Mouse (Mus musculus): ENCODE data around the gene Dolpp1. TPM values are rescaled to one million over a fixed set of nuclear protein-coding genes. Genes with fewer than 3 reads are reported as not detected.

Dolpp1 gene
- polyA plus RNA-seq, 1 experiment from 2014 or later, result 66.5 TPM

DNA sequence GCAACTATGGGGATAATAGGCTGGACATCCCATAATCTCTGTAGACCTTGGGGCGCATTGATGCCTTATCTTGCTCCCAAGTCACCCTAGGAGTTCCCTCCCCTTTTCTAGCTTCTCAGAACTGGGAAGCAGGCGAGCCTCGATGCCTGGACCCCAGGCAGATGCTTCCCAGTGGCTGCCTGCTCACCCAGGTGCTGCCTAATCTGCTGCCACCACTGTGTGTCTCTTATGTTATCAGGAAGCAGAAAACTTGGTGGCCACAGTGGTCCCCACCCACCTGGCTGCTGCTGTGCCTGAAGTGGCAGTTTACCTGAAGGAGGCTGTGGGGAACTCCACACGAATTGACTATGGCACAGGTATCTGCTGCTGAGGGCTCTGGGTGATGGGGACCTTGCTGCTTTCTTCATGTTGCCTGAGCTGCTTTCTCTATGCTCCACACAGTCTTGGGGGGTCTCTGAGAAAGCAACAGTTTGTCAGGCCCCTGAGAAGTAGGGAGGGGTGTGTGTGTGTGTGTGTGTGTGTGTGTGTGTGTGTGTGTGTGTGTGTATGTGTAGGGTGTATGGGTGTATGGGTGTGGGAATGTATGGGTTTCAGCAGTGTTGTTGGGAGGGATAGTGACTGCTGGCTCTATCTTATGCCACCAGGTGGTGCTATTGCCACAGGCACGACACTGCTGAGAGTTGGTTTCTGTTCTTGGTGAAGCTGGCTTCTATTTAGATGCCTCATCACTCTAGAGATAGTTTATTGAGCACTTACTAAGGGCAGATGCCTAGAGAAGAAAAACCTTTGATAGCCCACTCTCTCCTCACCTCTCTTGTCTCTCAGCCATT lies 43.5 kb downstream of the Dolpp1 start:
- no peaks in the 10 kb centered on the region for H3K27me3 ChIP-seq (replicated peaks; ENCODE audit: control insufficient read depth, insufficient read depth, low read length)
- peak; percentile 76 for ATAC-seq
- peaks cover 4% of the 10 kb centered on the region; the same call in 1 of the 2 replicates for H3K4me1 ChIP-seq (replicated peaks; ENCODE audit: control insufficient read depth, insufficient read depth, low read length)
- H3K36me3 ChIP-seq (ENCODE audit: control insufficient read depth, insufficient read depth), result peaks cover 29% of the 10 kb centered on the region
- no peak overlapping the region for H3K4me2 ChIP-seq (ENCODE audit: low read length)
- no peaks in the 10 kb centered on the region for H3K9me3 ChIP-seq (ENCODE audit: control insufficient read depth, low read length)
- no peak overlapping the region for H3K9ac ChIP-seq (replicated peaks; ENCODE audit: low read depth, low read length)
- WGBS, result 56% methylated on average over 5 of the region's 5 CpGs
- H3K4me3 ChIP-seq (replicated peaks; ENCODE audit: low read length), result no peak overlapping the region
- H3K27ac ChIP-seq (ENCODE audit: low read length), result no peak overlapping the region

DNA sequence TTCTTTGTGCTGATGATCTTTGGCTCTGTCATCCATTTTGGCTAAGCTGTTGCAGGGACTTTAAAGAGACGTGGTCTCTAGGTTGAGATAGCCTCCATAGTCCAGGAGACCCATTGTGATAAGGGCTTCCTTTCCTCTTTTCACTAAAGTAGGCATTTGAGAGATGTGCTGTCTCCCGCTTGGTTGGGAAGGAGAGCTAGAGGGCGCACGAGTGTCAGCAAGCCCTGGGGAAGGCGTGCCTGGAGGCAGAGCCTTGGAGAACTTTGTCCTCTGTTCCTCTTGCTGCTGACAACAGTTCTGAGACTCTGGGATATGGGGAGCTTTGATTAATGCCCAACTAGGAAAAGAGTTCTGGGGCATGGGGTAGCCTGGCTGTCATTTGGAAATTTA lies 44.1 kb downstream of the Dolpp1 start:
- WGBS, result 80% methylated on average over 5 of the region's 5 CpGs
- H3K4me2 ChIP-seq (ENCODE audit: low read length), result no peak overlapping the region
- no peak overlapping the region for H3K9ac ChIP-seq (replicated peaks; ENCODE audit: low read depth, low read length)
- no peak overlapping the region for H3K4me3 ChIP-seq (replicated peaks; ENCODE audit: low read length)
- H3K27ac ChIP-seq (ENCODE audit: low read length), result no peak overlapping the region
- no peaks in the 10 kb centered on the region for H3K9me3 ChIP-seq (ENCODE audit: control insufficient read depth, low read length)
- H3K27me3 ChIP-seq (replicated peaks; ENCODE audit: control insufficient read depth, insufficient read depth, low read length), result no peaks in the 10 kb centered on the region
- no peak for ATAC-seq
- H3K4me1 ChIP-seq (replicated peaks; ENCODE audit: control insufficient read depth, insufficient read depth, low read length), result peaks cover 10% of the 10 kb centered on the region
- H3K36me3 ChIP-seq (ENCODE audit: control insufficient read depth, insufficient read depth), result peaks cover 29% of the 10 kb centered on the region

DNA sequence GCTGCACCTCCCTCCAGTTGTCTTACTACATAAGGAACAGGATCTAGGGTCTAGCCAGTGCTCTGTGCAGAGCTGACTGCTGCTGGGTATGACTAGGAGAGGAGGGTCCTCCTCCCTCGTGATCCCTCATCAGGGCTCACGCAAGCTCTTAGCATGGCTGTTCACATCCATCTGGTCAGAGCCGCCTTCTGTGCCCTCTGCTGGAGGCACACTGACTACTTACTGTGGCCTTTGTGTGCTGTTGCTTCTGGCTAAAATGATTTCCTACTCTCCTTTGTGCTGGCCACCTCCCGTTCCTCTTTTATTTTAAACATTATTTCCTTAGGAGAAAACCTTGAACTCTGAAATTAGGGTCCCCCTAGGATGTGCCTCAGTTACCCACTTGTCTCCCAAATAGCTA lies 44.8 kb downstream of the Dolpp1 start:
- H3K27me3 ChIP-seq (replicated peaks; ENCODE audit: control insufficient read depth, insufficient read depth, low read length), result no peaks in the 10 kb centered on the region
- H3K4me1 ChIP-seq (replicated peaks; ENCODE audit: control insufficient read depth, insufficient read depth, low read length), result peaks cover 16% of the 10 kb centered on the region
- H3K27ac ChIP-seq (ENCODE audit: low read length), result no peak overlapping the region
- H3K36me3 ChIP-seq (ENCODE audit: control insufficient read depth, insufficient read depth), result peaks cover 25% of the 10 kb centered on the region
- H3K4me3 ChIP-seq (replicated peaks; ENCODE audit: low read length), result no peak overlapping the region
- no peak for ATAC-seq
- no peak overlapping the region for H3K4me2 ChIP-seq (ENCODE audit: low read length)
- no peaks in the 10 kb centered on the region for H3K9me3 ChIP-seq (ENCODE audit: control insufficient read depth, low read length)
- no peak overlapping the region for H3K9ac ChIP-seq (replicated peaks; ENCODE audit: low read depth, low read length)
- WGBS, result 84% methylated on average over 4 of the region's 4 CpGs

DNA sequence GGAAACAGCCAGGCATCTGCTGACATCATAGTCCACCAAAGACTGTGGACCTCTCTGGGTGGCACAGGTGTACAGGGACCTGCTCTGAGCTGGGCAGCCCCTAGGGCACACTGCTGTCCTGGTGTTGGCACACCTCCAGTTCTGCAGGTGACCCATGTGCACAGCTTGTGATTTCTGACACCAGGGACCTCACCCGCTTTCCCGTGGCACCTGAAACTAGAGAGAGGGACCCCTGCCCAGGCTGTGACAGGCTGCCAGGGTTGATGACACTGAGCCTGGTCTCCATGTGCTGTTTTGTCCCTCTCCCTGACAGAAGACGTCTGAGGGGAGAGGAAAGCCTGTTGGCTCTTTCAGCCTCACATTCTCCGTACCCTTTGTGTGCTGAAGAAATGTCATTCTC lies 45.7 kb downstream of the Dolpp1 start:
- H3K4me1 ChIP-seq (replicated peaks; ENCODE audit: control insufficient read depth, insufficient read depth, low read length), result peaks cover 26% of the 10 kb centered on the region
- H3K27me3 ChIP-seq (replicated peaks; ENCODE audit: control insufficient read depth, insufficient read depth, low read length), result no peaks in the 10 kb centered on the region
- H3K4me3 ChIP-seq (replicated peaks; ENCODE audit: low read length), result no peak overlapping the region
- 97% methylated on average over 4 of the region's 4 CpGs for WGBS
- H3K4me2 ChIP-seq (ENCODE audit: low read length), result no peak overlapping the region
- ATAC-seq, result no peak
- H3K36me3 ChIP-seq (ENCODE audit: control insufficient read depth, insufficient read depth), result peaks cover 18% of the 10 kb centered on the region
- H3K9me3 ChIP-seq (ENCODE audit: control insufficient read depth, low read length), result no peaks in the 10 kb centered on the region
- H3K9ac ChIP-seq (replicated peaks; ENCODE audit: low read depth, low read length), result no peak overlapping the region
- no peak overlapping the region for H3K27ac ChIP-seq (ENCODE audit: low read length)

DNA sequence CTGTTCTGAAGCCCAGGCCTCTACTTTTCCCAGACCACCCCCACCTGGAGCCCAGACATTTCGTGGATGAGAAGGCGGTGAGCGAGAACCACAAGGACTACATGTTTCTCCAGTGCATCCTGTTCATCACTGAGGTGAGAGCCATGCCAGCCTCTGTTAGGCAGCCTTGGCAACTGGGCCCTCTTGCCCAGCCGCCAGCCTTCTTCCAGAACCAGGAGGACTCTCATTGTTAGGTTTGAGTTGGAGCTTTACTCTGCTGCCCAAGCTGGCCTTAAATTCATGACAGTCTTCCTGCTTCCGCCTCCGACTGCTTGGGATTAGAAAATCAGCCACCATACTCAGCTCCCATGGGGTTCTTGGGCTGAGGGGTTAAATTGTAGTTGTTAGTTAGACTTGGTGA lies 47.6 kb downstream of the Dolpp1 start:
- Histone ChIP-seq H3K4me2 (ENCODE audit: low read length) (no peak overlapping the region), H3K27ac (ENCODE audit: low read length) (no peak overlapping the region), H3K4me1 (replicated peaks; ENCODE audit: control insufficient read depth, insufficient read depth, low read length) (peaks cover 31% of the 10 kb centered on the region), H3K9ac (replicated peaks; ENCODE audit: low read depth, low read length) (no peak overlapping the region), H3K27me3 (replicated peaks; ENCODE audit: control insufficient read depth, insufficient read depth, low read length) (no peaks in the 10 kb centered on the region), H3K36me3 (ENCODE audit: control insufficient read depth, insufficient read depth) (peaks cover 6% of the 10 kb centered on the region; the same call in 1 of the 2 replicates), H3K9me3 (ENCODE audit: control insufficient read depth, low read length) (no peaks in the 10 kb centered on the region), H3K4me3 (replicated peaks; ENCODE audit: low read length) (no peak overlapping the region)
- ATAC-seq, result no peak
- WGBS, result 97% methylated on average over 6 of the region's 6 CpGs

DNA sequence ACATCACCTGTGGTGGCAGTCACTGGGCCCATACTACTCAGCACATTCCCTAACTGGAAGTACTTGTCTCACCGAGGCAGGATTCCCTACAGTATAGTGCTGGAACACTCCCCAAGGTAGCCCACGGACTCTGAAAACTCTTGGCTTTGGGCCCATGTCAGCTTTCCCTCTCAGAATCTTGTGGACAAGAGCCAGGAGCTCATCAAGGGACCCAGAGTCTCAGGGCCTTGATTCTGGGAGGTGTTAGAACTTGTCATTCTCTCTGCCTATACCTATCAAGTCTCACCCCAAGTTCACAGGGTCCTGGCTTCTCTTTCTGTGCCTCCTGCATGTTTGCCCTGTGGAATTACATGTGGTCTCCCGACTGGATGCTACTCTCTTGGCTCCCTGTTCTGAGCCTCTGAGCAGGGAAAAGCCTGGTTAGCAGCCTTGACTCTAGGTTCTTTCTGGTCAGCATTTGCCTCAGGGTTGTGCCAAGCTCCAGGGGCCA lies 48.2 kb downstream of the Dolpp1 start:
- 29% methylated on average over 3 of the region's 3 CpGs for WGBS
- no peak overlapping the region for H3K4me2 ChIP-seq (ENCODE audit: low read length)
- ATAC-seq, result no peak
- H3K9me3 ChIP-seq (ENCODE audit: control insufficient read depth, low read length), result no peaks in the 10 kb centered on the region
- H3K4me1 ChIP-seq (replicated peaks; ENCODE audit: control insufficient read depth, insufficient read depth, low read length), result peaks cover 31% of the 10 kb centered on the region
- H3K4me3 ChIP-seq (replicated peaks; ENCODE audit: low read length), result no peak overlapping the region
- no peak overlapping the region for H3K9ac ChIP-seq (replicated peaks; ENCODE audit: low read depth, low read length)
- no peaks in the 10 kb centered on the region for H3K27me3 ChIP-seq (replicated peaks; ENCODE audit: control insufficient read depth, insufficient read depth, low read length)
- peaks cover 6% of the 10 kb centered on the region; the same call in 1 of the 2 replicates for H3K36me3 ChIP-seq (ENCODE audit: control insufficient read depth, insufficient read depth)
- H3K27ac ChIP-seq (ENCODE audit: low read length), result peak overlapping the region; percentile 96

DNA sequence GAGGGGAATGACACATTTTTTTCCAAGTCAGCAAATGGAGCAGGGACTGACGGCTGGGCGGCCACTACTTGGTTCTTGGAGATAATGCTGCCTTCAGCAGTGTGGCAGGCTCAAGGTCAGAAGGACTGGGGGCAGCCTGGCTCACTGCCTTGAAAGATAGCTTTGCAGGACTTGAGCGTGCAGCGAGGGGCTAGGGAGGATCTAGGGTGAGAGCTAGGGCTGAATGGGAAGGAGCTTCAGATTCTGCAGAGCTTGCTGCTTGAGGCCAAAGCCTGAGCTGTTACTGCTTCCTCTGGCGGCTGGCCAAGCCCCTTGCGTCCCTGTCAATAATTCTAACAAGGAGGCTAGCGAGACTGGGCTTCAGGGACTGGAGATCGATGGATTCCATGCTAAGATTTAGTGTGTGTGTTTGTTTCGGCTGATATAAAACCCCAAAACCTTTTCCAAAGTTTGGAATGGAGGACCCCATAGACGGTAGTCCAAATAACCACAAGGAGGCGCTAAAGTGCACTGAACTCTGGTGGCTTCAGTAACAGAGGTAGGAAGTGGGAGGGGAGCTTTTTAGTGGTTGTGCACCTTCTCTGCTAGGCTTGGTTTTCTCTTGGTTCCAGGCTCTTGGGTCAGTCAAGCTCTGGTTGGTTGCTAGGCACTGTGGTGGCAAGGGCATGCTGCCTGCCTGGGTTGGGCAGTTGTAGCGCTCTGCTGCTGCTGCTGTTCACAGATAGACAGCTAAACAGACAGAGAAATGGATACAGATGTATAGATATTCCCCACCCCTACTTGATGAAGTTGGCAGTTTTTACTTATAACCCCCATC lies 48.9 kb downstream of the Dolpp1 start:
- peak; percentile 32 for ATAC-seq
- 15% methylated on average over 12 of the region's 12 CpGs for WGBS
- Histone ChIP-seq H3K9me3 (ENCODE audit: control insufficient read depth, low read length) (no peaks in the 10 kb centered on the region), H3K4me3 (replicated peaks; ENCODE audit: low read length) (no peak overlapping the region), H3K4me1 (replicated peaks; ENCODE audit: control insufficient read depth, insufficient read depth, low read length) (peaks cover 31% of the 10 kb centered on the region), H3K27me3 (replicated peaks; ENCODE audit: control insufficient read depth, insufficient read depth, low read length) (no peaks in the 10 kb centered on the region), H3K9ac (replicated peaks; ENCODE audit: low read depth, low read length) (no peak overlapping the region), H3K4me2 (ENCODE audit: low read length) (no peak overlapping the region; the same call in 1 of the 2 replicates), H3K36me3 (ENCODE audit: control insufficient read depth, insufficient read depth) (peaks cover 6% of the 10 kb centered on the region; the same call in 1 of the 2 replicates), H3K27ac (ENCODE audit: low read length) (peak overlapping the region; percentile 96)

DNA sequence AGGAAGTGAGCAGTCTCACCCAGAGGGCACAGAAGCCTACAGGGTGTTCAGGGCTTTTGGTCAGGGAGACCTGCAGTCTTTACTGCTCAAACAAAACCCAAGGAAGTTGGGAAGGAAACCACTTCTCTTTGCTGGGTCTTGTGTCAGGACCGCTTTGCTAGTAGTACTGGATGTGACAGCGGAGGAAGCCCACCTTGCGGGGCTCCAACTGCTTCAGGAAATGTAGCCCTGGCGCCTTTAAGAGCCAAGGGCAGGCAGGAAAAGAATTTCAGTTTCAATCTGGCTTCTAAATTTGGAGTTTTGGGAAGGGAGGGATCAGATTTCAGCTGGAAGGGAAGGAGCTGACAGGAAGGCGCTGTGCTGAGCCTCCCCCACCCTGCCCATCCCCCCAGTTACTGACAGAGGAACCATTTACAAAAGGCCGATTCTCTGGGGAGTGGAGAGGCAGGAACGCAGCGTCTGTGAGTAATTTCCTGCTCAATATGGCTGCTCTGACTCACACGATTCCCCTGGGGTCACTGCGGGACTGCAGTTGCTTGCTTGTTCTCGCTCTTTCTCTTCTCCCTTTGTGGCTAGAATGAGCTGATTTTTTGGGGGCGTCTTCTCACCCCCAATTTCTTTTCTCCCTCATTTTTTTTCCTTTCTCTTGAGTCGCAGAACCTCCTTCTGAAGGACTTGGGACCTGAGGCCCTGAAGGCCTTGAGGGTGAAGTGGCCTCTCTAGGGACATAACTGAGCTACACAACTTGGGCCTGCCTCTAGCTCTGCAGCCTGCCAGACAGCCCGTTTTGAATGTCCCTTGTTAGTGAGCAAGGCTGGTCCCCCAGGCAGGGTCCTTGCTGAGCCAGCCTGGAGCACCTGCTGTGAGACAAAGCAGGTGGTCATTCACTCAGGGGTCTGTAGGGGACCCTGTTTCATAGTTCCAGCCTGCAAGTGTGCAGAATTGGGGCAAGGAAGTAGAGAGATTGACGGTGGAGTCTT lies 49.8 kb downstream of the Dolpp1 start:
- peak overlapping the region; percentile 96 for H3K27ac ChIP-seq (ENCODE audit: low read length)
- peaks cover 31% of the 10 kb centered on the region for H3K4me1 ChIP-seq (replicated peaks; ENCODE audit: control insufficient read depth, insufficient read depth, low read length)
- H3K36me3 ChIP-seq (ENCODE audit: control insufficient read depth, insufficient read depth), result peaks cover 6% of the 10 kb centered on the region; the same call in 1 of the 2 replicates
- peak overlapping the region; percentile 26 for H3K4me3 ChIP-seq (replicated peaks; ENCODE audit: low read length)
- no peaks in the 10 kb centered on the region for H3K9me3 ChIP-seq (ENCODE audit: control insufficient read depth, low read length)
- no peaks in the 10 kb centered on the region for H3K27me3 ChIP-seq (replicated peaks; ENCODE audit: control insufficient read depth, insufficient read depth, low read length)
- 4% methylated on average over 15 of the region's 15 CpGs for WGBS
- peak overlapping the region; percentile 41 for H3K4me2 ChIP-seq (ENCODE audit: low read length)
- peak; percentile 81 for ATAC-seq
- H3K9ac ChIP-seq (replicated peaks; ENCODE audit: low read depth, low read length), result peak overlapping the region; percentile 60
